Mouse (Mus musculus) right cerebral cortex, adult 2 months (tissue): ENCODE data around the gene Slc13a2.

Experiments
- DNase-seq, 2 experiments: peaks; one replicate each; pipeline ENCODE4 v3.0.0; 2021 to 2022; ENCODE audit warnings: low spot score in 2 of 2

Gene Slc13a2

DNA sequence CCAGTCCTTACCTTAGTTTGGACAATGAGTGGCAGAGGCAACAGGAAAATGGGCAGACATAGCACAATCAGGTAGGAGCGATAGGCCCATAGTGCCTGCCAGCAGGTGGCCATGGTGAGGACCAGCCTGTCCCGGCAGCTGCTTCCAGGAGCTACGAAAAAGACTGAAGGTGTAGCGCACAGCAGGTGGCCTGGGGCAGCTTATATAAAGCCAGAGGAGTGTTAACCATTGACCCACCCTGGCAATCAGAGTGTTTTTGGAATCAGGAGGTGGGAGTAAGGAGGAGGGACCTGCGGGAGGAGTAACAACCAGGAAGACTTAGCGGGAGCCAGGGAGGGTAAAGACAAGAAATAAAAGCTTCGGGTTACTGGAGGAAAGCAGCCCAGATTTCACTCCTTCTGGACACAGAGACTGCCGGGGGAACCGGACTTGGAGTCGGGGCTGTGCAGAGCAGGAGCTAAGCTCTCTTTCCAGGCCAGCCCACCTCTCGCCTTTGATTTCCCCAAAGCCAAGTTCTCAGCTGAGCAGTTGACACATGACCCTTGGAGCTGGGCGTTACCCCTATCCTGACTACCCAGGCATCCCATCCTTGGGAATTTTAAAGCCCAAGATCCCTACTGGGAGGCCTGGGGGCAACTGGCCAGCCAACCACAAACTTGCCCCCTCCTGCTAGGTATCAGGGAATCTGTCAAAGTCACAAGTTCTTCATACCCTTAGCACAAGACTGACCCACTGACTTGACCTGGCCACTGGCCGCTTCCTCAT is at the start of gene Slc13a2:
TSS of gene Slc13a2 (minus strand) at position 163 of the 765 bp plus-strand sequence.
- no peak for DNase-seq

DNA sequence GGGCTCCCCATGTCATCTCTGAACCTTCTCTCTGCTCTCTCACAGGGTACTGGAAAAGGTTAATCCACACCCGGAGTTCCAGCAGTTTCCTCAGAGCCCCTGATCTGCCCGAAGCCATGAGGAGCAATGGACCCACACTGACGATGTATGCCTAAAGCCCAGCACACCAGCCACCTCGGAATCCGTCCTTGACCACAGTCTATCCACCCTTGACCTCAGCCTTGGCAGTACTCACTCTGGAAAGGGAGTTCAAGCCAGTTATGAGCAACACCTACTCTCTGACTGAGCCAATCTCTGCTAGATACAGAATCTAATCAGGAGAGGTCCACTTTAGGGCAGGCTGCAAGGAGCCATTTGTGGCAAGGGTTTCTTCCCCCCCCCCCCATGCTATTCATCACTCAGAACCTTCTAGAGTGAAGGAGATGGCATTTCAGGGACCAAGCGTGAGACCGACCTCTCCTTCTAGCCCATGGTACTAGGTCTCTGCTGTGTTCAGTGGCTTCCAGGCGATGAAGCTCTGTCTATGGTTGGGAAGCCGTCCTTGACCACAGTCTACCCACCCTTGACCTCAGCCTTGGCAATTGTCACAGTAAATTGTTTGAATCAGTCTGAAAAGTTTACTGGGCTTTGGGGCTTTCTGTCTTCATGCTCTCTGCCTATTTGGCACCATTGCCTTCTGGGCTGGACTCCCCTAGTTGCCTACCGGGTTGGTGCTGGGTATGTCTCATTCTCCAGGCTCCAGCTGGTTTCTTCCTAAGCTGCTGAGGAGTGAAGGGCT is 49.5 kb upstream of the Slc13a2 start:
- no peak for DNase-seq

DNA sequence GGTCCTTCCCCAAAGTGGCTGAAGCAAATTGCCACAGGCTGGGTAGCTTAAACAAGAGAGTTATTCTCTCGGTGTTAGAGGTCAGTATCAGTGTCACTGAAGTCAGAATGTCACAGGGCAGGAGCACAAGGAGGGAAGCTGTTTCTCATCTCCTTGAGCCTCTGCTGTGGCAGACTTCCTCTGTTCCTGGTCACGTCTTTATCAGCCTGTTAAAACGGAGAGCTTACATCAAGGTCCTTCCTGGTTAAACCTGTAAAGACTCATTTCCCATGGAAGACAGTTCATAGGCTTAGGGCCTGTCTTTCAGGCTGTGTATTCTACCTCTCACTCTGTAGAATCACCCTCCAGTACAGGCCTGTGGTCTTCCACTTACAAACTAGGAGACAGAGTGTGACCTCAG is 45.9 kb upstream of the Slc13a2 start:
- no peak for DNase-seq

DNA sequence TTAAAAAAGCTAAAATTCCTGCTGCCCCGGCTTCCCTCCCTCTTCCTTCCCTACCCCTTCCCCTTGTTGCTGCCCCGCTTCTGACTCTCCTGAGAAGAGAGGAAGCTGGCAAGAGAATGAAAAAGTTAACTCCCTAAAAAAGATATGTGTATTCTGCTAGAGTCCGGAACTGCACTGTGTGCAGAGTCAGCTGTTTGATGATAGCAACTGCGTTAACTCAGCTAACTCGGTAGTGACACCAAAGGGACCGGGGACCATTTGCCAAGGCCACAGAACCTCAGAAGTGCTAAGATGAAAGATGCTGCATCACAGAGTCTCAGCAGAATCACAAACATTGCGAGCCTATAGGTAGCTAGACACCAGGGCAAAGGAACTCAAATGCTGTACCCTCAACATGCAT is 45.5 kb upstream of the Slc13a2 start:
- no peak for DNase-seq

DNA sequence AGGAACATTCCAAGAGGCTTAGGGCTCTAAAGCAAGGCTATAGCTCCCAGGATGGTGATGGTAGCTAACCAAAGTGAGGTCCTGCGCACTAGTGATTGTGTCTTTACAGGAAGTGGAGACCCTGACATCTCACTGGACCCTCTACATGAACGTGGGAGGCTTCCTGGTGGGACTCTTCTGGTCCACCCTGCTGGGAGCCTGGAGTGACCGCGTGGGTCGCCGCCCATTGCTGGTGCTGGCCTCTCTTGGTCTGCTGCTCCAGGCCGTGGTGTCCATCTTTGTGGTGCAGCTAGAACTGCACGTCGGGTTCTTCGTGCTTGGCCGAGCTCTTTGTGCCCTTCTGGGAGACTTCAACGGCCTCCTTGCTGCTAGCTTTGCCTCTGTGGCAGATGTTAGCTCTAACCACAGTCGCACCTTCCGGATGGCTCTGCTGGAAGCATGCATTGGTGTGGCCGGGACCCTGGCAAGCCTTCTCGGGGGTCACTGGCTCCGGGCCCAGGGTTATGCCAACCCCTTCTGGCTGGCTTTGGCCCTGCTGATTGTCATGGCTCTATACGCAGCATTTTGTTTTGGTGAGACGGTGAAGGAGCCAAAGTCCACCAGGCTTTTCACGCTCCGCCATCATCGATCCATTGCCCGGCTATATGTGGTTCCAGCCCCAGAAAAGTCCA is 44.4 kb upstream of the Slc13a2 start:
- no peak for DNase-seq

DNA sequence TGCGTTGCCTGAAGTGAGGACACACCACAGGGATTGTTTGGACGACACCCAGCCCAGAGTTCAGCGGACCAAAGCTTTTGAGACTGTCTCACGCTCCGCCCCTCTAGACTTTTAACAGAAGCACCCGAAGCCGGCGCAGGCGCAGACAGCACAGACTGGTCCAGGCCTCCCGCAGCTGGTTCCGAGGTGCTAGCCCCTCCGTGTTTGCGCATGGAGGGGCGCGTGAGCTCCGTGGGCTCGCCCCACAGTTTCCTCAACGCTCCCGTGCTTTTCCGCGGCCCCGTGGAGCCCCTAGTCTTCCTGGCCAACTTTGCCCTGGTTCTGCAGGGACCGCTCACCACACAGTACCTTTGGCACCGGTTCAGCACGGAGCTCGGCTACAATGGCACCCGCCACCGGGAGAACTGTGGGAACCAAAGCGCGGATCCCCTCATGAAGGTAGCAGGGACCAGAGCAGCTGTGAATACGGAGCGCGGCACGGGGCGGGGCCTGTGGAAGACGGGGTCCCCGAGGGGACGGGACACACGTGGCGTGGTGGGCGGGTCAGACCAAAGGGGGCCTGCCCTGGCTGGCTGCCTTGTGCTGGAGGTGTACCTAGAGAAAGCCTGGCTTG is 43.7 kb upstream of the Slc13a2 start, which contains the start of gene Slc46a1:
TSS of gene Slc46a1 (plus strand) at position 130 of the 613 bp plus-strand sequence.
- DNase-seq, result peak; percentile 76 to 77

DNA sequence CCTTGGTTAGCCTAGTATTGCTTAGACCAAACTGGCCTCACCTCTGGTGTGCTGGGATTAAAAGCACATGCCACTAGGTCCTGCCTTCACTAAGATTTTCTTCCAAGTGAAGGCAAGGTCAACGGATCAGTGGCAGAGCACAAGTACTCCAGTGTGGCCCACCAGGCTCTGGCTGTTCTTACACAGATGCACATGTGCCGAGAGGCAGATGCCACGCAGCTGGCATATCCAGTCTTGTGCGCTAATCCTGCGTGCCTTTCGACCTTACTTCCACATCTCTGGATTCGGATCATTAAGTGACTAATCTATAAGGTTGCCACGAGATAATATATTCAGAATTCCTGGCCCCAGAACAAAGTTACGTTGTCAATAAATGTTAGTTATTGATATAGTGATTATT is 43.1 kb upstream of the Slc13a2 start:
- DNase-seq, result no peak

DNA sequence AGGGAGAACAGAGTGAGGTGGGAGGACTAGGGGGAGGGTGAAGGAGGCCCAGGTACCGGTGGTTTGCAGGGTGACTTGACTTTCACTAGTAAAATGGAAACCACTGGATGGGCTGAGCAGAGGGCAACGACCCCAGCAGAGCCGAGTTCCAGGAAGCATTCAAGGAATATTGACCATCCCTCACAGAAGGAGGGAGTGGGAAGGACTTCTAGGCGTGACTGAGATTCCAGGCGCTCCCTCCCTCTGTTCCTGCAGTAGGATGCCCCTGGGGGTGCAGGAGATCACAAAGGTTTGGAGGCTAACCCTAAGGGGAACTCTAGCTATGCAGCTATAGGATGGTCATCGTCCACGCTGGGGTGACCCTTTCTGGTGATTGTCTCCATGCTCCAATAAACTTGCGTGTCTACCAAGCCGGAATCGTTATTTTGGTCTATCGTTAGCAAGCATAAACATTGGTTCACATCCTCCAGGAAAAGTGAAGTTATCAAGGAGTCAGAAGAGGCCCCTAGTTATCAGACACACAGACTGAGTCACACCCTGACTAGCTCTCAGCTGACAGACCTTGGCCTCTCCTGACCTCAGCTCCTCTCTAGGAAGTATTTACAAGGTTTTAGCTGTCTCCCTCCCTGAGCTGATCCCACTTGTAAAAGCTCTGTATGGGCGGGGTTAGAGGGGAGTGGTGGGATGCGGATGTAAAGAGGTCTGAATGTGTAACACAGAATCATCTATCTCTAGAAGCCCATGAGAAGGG is 41.4 kb upstream of the Slc13a2 start:
- no peak for DNase-seq

DNA sequence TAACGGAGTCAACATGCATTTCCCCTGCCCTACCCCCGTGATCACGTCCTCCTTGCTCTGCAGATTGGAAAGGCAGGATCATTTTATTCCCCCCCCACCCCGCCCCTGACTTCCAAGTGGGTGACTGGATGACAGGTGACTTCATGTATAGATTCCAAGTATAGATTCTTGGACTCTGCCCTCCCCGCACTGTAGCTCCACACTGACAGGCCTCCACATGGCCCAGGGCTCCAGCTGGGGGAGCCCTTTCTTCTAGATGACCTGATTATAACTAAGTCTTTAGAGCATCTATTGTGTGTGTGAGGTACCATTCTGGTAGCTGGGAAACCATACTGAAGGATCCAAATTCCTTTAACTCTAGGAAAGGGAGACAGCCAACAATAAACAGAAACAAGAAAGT is 40.7 kb upstream of the Slc13a2 start:
- DNase-seq, result no peak

DNA sequence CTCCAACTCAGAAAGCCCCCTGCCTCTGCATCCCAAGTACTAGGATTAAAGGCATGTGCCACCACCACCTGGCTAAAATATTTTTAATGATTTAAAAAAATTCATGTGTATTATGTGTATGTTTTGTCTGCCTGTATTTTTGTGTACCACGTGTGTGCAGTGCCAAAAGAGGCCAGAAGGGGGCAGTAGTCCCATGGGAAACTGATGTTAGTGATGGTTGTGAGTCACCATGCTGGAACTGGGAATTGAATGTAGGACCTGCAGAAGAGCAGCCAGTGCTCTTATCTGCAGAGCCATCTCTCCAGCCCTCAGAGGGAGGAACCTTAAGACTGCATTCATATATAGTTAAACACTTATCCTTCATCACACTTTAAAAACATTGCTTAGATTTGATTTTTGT is 39.9 kb upstream of the Slc13a2 start:
- no peak for DNase-seq

DNA sequence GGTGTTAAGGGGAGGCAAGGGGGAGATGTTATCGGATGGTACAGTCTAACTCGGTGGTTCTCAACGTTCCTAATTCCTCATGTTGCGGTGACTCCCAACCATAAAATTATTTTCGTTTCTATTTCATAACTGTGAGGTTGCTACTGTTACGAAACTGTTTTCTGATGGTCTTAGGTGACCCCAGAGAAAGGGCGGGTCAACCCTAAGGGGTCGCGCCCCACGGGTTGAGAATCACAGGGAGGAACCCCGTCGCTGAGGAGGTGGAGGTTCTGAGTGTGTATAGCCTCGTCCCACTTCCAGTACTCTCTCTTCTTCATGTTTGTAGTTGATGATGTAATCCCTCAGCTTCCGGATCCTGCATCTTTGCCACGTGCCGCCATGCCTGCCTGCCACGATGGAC is 36.7 kb upstream of the Slc13a2 start:
- no peak for DNase-seq

DNA sequence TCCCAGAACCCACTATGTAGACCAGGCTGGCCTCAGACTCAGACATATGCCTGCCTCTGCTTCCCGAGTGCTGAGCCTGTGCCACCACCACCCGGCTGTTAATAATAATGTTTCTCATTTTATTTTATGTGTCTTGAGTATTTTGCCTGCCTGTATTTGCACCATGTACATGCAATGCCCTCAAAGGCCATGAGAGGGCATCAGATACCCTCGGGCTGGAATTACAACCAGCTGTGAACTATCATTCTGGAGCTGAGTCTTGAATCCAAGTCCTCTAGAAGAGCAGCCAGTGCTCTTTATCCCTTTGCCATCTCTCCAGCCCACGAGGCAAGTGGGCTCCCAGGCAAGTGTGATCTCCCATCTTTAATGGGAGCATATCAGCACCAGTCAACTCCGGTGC is 33.3 kb upstream of the Slc13a2 start:
- peak; percentile 34 to 50 for DNase-seq

DNA sequence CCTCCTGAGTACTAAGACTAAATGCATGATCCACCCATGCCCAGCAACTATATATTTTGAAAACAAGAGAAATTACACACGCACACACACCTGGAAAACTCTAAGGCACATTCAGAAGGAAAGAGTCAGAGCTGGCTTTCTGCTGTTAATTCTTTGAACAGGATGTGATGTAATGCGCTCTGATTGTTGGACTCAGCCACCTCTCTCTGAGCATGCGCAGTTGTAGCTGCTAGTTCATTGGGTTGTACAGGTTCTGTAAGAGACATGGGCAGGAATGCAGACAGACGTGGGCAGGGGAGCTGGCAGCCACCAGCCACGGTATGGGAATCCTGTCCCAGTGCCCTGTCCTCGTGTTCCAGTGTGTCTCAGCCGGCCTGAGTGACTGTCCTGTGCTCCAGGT is 32.3 kb upstream of the Slc13a2 start:
- no peak for DNase-seq

DNA sequence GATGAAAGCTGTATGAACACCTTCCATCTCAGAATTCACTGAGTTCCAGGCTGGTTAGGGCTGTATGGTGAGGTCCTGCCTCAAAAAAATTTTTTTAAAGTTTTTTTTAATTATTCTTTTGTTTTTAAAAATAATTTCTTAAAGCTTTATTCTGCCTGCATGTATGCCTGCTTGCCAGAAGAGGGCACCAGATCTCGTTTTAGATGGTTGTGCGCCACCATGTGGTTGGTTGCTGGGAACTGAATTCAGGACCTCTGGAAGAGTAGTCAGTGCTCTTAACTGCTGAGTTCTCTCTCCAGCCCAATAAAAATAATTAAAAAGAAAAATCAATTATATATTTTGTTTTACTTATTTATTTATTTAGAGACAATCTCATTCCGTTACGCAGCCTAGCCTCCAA is 31.7 kb upstream of the Slc13a2 start:
- peak; percentile 63 to 64 for DNase-seq

DNA sequence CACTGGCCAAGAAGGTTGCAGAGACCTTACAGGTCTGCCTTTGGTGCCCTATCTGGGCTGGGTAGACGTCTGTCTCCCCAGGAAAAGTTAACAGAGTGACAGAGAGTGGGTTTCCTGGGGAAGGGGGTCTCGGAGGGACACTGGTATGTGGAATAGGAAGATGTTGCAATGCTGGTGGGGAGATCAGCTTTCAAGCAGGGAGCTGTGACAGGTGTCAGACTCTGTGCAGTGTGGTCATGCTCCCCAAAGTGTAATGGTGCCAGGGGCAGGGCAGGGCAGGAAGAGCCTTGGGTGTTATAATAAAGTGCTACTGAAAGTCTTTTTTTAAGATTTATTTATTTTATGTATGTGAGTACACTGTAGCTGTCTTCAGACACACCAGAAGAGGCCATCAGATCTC is 28.3 kb upstream of the Slc13a2 start:
- DNase-seq, result no peak

DNA sequence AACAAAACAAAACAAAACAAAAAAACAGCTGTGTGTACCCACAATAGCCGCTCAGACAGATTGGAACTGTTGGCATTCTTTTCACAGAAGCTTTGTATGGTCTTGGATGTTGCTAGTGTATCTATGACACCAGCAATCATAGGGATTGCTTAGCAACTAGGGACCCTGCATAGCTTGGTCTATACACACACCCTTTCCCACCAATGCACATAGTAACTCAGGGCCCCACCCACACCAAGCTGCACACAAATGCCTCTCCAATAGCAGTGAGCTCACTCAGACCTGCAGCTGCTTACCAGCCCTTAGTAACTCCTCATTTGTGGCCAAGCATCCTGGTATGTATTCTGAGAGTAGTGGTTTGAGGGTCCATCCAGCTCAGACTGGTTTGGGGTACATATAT is 26.2 kb upstream of the Slc13a2 start:
- no peak for DNase-seq

DNA sequence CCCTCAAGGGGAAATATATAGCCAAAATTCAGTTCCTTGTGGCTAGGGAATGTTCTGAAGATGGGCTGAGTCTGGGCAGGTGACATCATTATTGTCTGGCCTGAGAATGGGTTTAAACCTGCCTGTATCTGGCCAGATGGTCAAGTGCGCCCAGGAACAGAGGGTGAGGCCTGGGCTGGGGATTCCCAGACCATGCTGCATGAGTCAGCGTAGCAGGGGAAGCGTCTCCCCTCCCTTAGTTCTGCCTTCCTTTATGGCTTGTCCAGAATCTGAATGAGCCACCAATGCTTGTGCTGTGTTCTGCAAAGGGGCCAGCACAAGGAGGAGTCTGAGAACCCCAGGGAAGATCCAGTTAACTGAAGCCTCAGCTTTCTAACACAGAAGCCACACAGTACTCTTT is 25.2 kb upstream of the Slc13a2 start:
- DNase-seq, result no peak

DNA sequence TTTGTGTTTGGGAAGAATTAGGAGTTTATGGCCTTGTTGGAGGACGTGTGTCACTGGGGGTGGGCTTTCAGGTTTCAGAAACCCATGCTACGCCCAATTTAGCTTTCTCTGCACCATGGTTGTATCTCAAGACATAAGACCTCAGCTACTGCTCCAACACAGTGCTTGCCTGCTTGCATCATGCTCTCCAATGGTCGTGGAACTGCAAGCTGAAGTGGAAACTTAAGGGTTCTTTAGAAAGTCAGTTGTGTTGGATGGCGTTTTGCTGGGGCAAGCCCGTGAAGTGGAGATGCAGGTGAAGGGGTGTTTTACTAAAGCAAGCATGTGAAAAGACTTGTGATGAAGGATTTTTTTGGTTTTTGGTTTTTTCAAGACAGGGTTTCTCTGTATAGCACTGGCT is 21.1 kb upstream of the Slc13a2 start:
- no peak for DNase-seq

DNA sequence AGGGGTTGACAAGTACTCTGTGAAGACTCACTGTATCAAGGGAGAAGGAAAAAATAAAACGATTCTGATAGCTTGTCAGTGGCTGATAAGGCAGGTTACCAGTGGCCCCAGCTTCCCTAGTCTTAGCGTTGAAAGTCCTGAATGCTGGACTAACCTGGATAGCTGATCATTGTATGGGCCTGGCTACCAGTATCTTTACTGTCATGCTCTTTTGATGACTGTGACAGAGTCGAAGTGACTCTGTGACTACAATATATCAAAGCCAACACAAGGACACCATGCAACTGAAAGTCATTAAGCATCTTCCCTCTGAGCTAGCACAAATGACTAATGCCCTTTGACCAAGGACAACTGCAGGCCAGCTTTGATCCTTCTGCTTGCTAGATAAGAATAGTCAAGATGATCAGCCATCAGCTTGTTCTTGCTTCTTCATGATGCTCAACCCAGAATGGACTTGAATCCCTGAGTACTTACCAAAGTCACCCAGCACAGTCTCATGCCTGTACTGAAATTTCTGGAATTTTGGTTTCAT is 16.4 kb upstream of the Slc13a2 start:
- DNase-seq, result no peak

DNA sequence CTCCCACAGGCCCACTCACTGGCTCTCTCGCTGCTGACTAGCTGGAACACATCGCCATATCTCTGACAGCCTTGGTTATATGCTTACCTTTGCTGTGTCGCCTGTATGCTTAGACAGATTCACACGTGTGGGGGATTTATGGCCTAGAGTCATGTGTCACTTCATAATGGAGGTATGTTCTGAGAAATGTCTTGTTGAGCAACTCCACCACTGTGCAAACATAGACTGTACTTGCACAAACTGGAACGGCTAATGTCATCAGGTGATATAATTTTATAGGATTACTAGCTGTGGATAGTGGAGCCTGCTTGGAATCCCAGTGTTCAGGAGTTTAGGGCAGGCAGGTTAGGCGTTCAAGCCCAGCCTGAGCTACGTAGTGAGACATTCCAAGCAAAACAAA is 15.2 kb upstream of the Slc13a2 start:
- no peak for DNase-seq

DNA sequence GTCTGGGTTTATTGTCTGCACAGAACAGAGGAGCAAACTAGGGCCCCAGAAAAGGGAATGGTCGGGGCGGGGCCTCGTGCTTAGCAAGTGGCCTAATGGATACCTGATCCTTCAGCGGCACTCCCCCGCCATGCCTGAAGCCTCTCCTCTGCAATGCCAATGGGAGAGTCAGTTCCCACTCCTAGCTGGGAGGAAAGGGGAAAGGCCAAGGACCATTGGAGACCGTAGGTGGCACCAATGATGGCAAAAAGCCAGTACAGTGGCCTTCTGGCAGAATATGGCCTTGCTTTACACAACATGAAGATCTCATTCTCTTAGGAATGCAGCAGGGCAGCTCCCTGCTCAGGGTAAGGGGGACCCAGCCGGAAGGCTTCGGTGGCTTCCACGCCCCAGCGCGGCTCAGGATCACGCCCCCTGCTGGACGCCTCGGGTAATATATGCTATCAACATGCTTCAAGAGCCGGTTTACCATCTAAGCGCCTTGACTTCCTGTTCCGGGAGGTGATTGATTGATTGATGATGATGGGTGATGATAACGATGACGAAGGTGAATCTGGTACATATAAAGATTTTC is 13.8 kb upstream of the Slc13a2 start:
- DNase-seq, result no peak
